In genomic region chr3:82791663-82792062, GRCm38 (mm10) we compare ENCODE assay signal across 11 mouse cellular contexts.
"Had no signal": no experiment of that assay in that cellular context is flagged by ENCODE, and none has a peak within 500 bp of the region (broad histone marks: within the 10 kb centered on the region; RNA-seq: fewer than 3 reads in every experiment).

No protein-coding gene starts in this region.

- H3K27me3 ChIP-seq: limb, embryonic 13.5 days; midbrain, embryonic 12.5 days had no signal

- ATAC-seq: midbrain, embryonic 16.5 days had no signal

- H3K9ac ChIP-seq: limb, embryonic 13.5 days; liver, embryonic 14.5 days; midbrain, embryonic 12.5 days had no signal

- H3K4me1 ChIP-seq: limb, embryonic 13.5 days; midbrain, embryonic 12.5 days had no signal

- H3K36me3 ChIP-seq: limb, embryonic 13.5 days; midbrain, embryonic 12.5 days had no signal

- H3K4me3 ChIP-seq: left cerebral cortex, adult 2 months; limb, embryonic 13.5 days; midbrain, embryonic 12.5 days had no signal

- H3K9me3 ChIP-seq: limb, embryonic 13.5 days; midbrain, embryonic 12.5 days had no signal

- H3K27ac ChIP-seq: kidney, postnatal 0 days; left cerebral cortex, adult 2 months; limb, embryonic 13.5 days; liver, embryonic 14.5 days; midbrain, embryonic 12.5 days had no signal

- DNase-seq: kidney, adult 11 months; kidney, adult 9 months; kidney, postnatal 36 days; lung, adult 18-20 months; thymus, postnatal 4 days had no signal

- H3K4me2 ChIP-seq: limb, embryonic 13.5 days; midbrain, embryonic 12.5 days had no signal
